Mouse (Mus musculus) right cerebral cortex, postnatal 10 days (tissue): ENCODE results near the gene Slc31a1.

Experiments
- DNase-seq, 2 experiments: peaks; one replicate each; pipeline ENCODE4 v3.0.0; 2021; ENCODE audit warnings: low spot score in 2 of 2

The Slc31a1 gene

GRCm38 (mm10) chr4:62364299-62364698 is 3.8 kb downstream of the Slc31a1 start:
- DNase-seq: no peak

GRCm38 (mm10) chr4:62366291-62366690 is 5.8 kb downstream of the Slc31a1 start:
- no peak for DNase-seq

DNA sequence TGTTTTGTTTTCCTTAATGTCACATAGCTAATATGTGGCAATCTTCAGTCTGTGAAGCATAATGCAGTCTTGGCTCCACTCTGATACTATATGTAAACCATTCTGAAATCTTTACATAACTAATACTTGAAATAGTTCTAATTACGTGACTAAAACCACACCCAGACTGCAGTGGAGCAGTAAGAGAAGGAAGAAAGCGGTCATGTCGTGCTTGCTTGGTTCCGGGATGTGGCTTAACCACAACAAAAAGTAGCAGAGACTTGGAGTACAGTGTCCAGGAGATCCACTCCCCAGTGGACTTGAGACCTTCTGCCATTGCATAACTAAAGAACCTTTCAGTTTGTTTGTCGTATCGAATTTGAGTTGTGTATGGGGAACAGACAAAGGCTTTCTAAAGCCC is 7.1 kb downstream of the Slc31a1 start:
- DNase-seq: no peak

DNA sequence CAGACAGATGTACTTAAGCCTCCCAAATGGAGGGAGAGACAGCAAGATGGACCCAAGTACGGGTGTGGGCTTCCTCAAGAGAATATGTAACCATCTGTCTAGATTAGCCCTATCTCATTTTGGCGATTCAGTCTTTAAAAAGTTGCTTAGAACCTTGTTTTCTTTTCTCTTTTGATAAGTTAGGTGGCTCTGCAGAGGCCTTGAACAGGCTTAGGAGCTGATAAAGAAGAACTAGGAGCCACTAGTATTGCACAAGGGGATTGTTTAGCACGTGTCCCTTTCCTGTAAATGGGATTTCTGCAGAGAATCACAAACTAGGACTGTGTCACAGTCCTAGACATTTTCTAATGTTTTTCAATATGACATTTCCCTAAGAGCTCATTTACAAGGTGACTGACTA is 8.6 kb downstream of the Slc31a1 start:
- no peak for DNase-seq

GRCm38 (mm10) chr4:62372410-62372809 is 11.9 kb downstream of the Slc31a1 start:
- no peak for DNase-seq

- no peak for DNase-seq
Observed at GRCm38 (mm10) chr4:62372818-62373520, 12.4 kb downstream of the Slc31a1 start.

GRCm38 (mm10) chr4:62373668-62374067 is 13.1 kb downstream of the Slc31a1 start:
- no peak for DNase-seq

- no peak for DNase-seq
Observed at GRCm38 (mm10) chr4:62374342-62374741, 13.8 kb downstream of the Slc31a1 start.

DNA sequence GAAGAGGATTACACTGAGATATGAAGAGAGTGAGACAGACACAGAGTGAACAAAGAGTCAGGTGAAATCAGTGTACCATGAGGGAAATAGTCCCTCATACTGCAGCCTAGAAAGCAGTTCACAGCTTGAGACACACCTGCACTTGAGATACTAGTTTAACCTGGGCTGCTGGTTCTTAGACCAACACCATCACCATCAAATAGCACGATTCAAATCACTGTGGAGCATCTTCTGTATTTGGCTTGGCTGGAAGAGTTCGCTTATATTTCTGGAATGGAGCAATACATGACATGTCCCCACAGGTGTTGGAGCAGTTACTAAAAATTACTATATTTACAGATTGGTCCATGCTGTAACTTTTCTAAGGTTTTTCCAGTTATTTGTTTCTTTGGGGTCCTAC is 15.6 kb downstream of the Slc31a1 start:
- no peak for DNase-seq

- DNase-seq: no peak
Observed at GRCm38 (mm10) chr4:62379724-62380381, 19.3 kb downstream of the Slc31a1 start.

DNA sequence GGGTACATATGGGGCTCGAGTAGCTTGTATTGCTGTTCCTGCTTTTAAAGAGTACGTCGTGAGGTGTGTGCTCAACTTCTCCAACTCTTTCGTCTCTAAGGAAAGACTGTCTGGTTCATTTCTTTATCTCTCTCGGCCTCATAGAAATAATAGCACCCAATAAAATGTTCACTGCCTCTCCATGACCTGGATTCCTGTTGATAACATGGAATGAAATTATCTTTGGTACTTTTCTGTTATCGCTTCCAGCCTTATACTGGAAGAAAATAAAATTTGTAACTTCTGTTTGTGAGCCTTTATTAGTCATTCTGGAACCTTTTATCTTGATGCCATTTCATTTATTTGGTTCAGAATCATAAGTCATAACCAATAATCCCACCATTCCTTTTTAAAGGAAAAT is 22.7 kb downstream of the Slc31a1 start:
- DNase-seq: no peak

DNA sequence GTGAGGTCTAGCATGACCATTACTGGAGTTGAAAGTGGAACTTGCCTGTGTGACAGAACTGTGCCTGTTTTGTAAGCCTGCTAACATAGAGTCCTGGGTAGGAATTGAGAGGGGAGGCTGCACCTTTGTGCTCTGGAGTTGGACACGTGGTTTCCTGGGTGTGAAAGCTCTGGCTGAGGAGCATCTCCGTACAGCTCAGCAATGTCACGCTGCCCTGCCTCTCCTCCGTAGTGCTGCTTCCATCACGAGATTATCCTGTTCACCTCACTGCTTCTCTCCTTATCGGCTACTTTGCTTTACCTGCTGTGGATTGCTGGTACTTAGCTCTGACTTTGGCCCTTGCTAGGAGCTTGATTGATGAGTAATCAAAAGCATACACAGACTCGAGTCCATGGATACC is 23.2 kb downstream of the Slc31a1 start:
- DNase-seq: no peak

- no peak for DNase-seq
Observed at GRCm38 (mm10) chr4:62384159-62384558, 23.6 kb downstream of the Slc31a1 start.

- DNase-seq: no peak
Observed at GRCm38 (mm10) chr4:62385439-62385838, 24.9 kb downstream of the Slc31a1 start.

DNA sequence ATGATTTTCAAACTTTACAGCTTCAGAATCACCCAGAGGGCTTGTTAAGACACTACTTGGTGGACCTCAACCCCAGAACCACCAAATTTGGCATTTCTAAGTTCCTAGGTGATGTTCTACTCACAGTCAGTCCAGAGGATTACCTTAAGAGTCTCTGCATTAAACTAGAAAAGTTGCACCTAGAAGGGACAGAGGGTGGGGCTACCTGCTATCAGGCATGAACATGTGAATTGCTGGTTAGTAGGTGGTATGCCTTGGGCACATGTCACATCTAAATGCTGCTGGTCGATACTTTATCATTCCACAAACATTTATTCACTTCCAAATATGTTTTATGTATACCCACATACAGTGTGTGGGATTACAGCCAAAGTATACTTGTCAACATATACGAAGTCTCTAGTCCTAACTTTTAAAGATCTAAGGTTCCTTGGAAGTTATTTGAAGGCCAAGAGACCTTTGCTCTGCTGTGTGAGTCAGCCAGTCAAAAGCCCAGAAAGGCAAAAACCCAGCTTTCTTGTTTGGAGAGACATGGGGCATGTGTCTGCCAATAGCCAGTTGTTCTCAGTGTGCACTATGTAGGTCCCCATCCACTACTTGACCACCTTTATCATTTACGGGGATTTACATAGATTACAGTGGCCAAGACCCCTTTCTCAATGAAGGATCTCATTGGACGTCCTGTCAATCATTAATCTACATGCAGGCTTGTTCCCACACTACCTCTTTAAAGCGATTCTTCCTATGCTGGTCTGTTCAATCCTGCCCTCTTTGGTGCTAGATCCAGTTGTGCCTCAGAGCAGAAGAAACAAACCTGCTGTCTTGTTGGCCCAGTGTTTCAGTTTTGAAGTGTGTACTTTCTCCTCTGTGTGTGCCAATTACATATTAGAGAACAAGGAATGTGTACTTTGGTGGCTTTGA is 29.3 kb downstream of the Slc31a1 start:
- no peak for DNase-seq

DNA sequence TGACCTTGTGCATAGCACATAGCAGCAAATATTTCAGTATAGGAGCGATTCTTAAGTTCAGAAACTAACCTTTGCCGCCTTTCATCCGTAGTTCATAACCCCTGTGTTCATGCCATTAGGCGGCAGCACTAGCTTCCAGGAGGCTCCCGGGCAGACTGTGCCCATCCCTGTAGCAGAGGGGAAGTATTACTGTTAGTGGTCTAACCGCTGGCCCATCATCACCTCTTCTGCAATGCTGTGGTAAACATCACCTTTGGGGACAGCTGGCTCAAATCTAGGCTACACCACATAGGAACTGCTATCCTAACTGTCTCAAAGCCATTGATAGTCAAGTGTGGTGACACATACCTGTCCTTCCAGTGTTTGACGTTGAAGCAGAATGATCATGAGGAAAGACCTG is 31.4 kb downstream of the Slc31a1 start:
- no peak for DNase-seq

DNA sequence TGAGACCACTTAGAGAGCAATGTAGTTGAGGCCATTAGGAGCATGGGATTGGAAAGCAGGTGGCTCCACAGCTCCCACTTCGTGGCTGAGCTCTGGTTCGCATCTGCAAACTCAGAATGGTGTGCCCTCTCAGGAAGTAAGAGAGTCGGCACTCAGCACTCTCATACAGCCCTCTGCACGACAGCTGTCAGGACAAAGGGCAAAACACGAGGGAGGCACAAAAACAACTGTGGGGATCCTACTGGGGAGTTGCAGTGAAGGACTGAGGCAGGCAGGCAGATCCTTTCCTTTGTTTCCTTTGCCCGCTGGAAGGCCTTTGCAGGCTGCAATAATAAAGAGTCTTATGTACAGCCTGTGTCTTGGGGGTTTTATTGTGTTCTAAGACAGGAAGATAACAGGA is 32.9 kb downstream of the Slc31a1 start:
- no peak for DNase-seq

DNA sequence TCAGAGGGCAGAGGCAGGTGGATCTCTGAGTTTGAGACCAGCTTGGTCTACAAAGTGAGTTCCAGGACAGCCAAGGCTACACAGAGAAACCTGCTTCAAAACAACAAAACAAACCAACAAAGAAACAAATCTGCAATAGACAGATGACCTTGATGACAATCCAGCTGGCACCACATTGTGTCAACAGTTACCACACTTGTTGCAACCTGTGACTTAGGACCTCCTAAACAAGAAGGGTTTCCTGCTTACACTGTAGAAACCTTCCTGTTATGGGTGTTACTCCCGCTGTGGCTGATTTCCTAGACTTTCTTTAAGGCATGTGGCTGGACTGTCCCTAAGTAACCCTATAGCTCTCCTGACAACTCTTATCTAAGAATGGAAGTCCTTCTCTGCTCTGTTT is 35.3 kb downstream of the Slc31a1 start:
- no peak for DNase-seq

DNA sequence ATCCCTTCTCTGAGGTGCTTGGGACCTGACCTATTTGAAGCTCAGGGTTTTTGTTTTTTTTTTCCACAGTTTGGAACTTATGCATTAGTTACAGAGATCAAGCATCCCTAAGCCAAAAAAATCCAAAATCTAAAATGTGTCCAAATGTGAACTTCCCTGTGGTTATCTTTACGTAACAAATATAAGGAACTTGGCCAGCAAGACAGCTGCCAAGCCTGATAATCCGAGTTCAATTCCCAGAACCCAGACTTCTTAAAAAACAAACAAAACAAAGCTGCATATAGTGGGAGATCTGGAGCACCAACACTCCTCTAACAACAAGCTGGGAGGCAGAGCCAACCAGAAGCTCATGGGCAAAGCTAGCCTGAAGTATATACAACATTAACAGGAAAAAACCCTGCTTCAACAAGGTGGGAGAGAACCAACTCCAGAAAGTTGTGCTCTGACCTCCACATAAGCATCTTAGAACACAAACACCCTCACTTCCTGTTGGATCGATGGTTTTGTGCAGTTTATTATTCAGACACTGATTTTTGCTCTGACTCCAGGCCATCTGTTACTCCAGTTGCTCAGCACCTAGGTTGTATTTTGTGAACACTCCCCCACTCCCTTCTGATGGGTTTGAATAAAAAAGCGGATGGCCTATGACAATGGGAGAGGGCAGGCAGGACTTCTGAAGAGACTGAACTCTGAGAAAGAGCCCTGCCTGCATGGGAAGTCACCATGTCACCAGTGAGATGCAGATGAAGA is 37.3 kb downstream of the Slc31a1 start:
- no peak for DNase-seq

DNA sequence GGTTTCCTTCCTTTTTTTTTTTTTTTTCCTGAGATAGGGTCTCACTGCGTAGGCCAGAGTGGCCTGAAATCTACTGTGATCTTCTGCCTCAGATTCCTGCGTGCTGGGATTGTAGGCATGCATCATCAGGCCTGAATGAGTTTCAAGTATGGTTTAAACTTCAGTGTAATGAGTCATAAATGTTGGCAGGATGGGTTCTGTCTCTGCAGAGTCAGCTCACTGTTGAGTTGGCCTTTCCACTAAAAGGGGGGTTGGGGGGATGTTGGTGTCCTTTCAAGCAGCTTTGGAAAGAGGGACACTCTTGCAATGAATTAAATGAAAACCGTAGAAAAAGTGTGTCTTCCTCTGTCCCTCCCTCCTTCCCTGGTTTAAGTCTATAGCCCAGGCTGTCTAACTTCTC is 38.4 kb downstream of the Slc31a1 start:
- DNase-seq: no peak

GRCm38 (mm10) chr4:62406133-62406532 is 45.6 kb downstream of the Slc31a1 start:
- DNase-seq: no peak
